ENCODE assay signal across 13 mouse cellular contexts in genomic region chr15:94017814-94018213, GRCm38 (mm10).
"Had no signal": no experiment of that assay in that cellular context is flagged by ENCODE, and none has a peak within 500 bp of the region (broad histone marks: within the 10 kb centered on the region; RNA-seq: fewer than 3 reads in every experiment).

No protein-coding gene starts in this region.

- H3K36me3 ChIP-seq: limb, embryonic 12.5 days; liver, embryonic 13.5 days; lung, embryonic 15.5 days; midbrain, embryonic 13.5 days; neural tube, embryonic 12.5 days had no signal

- DNase-seq: kidney, adult 11 months; kidney, adult 9 months; kidney, postnatal 36 days; liver; liver, embryonic 13.5 days; liver, postnatal 0 days; lung, postnatal 14 days; right cerebral cortex, postnatal 25 days; thymus, postnatal 4 days had no signal

- H3K27me3 ChIP-seq: limb, embryonic 12.5 days; liver, embryonic 13.5 days; lung, embryonic 15.5 days; midbrain, embryonic 13.5 days; neural tube, embryonic 12.5 days had no signal

- H3K4me3 ChIP-seq: limb, embryonic 12.5 days; liver, embryonic 13.5 days; lung, embryonic 15.5 days; midbrain, embryonic 13.5 days; neural tube, embryonic 12.5 days had no signal

- ATAC-seq: liver, postnatal 0 days; midbrain, embryonic 13.5 days had no signal

- H3K4me2 ChIP-seq: limb, embryonic 12.5 days; liver, embryonic 13.5 days; lung, embryonic 15.5 days; midbrain, embryonic 13.5 days; neural tube, embryonic 12.5 days had no signal
